Mouse (Mus musculus): Measurements from ENCODE around the gene Nfib. TPM values are rescaled to one million over a fixed set of nuclear protein-coding genes. Genes with fewer than 3 reads are reported as not detected.

Gene Nfib
- polyA plus RNA-seq, 1 experiment from 2014 or later: 13.5 TPM

DNA sequence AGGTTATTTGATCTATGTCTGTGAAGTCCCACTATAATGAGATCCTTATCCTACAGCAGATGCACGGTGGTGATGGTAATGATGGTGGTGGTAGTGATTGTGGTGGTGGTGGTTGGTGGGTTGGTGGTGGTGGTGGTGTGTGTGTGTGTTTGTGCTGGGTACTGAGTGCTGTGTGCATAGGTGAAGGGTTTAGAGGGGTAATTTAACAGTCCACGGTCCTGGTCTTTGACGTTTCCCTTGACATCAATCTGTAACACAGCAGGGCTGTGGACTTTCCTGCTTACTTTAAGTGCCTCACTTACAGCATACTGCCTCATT is 13.6 kb downstream of the Nfib start:
- no peak for TF ChIP-seq CTCF (IDR thresholded peaks at IDR 0.05; ENCODE audit: low read depth)
- 29% methylated on average over 3 of the region's 3 CpGs for WGBS

DNA sequence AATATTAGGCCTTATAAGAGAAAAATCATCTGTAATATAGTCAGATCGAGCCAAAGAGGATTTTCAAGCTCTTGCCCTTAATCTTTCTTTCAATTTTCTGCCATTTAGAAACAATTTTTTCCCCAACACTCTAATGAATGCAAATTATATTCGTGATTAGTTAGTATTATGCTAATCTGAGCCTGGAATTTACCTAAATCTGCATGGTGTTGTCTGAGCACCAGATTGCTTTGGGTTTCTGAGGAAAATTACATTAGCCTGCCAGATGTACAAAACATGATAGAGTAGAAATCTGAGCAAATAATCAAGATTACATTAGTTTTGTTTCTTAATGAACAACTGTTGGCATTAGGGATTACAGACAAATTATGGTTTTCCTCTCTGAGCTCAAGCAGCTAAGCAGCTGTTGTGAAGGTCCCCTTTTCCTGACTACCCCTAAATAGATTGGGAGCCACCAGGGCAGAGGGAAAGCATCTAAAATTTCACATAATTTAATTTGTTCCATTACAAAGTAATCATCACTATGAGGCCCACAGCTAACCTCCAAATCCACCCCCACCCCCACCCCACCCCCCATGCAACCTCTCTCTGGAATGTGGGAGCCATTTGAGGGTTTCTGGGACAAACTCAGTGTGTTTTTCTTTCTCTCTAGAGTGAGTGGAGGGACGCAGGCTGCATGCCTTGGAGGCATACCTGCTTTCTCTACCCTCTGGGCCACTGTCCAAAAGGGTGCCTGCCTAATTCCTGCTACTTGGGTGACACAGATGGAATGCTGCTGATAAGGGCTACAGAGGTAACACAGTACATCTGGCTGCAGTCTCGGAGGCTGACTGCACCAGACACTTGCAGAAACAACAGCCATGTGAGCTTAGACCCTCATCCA is 14.2 kb downstream of the Nfib start:
- no peaks in the 10 kb centered on the region for H3K9me3 ChIP-seq (ENCODE audit: control insufficient read depth)

More for the DNA sequence above, 13.6 kb downstream of the Nfib start:
- no peak for ATAC-seq
- H3K36me3 ChIP-seq (ENCODE audit: control insufficient read depth, insufficient read depth): no peaks in the 10 kb centered on the region
- H3K4me1 ChIP-seq (replicated peaks; ENCODE audit: control insufficient read depth, insufficient read depth, low read length): no peaks in the 10 kb centered on the region
- H3K27me3 ChIP-seq (replicated peaks; ENCODE audit: control insufficient read depth, insufficient read depth, low read length): no peaks in the 10 kb centered on the region
- no peak overlapping the region for H3K27ac ChIP-seq (ENCODE audit: low read depth, low read length)
- H3K4me3 ChIP-seq (ENCODE audit: low read depth, low read length): no peak overlapping the region
- H3K4me2 ChIP-seq (replicated peaks; ENCODE audit: low read depth): no peak overlapping the region
- no peak overlapping the region for H3K9ac ChIP-seq (ENCODE audit: low read depth, low read length)
- no peaks in the 10 kb centered on the region for H3K9me3 ChIP-seq (ENCODE audit: control insufficient read depth)

GRCm38 (mm10) chr4:82690267-82690666 is 15.3 kb downstream of the Nfib start:
- H3K4me3 ChIP-seq (ENCODE audit: low read depth, low read length): no peak overlapping the region
- TF ChIP-seq CTCF (IDR thresholded peaks at IDR 0.05; ENCODE audit: low read depth): no peak
- H3K9me3 ChIP-seq (ENCODE audit: control insufficient read depth): no peaks in the 10 kb centered on the region
- WGBS: 53% methylated on average over 7 of the region's 7 CpGs
- H3K27ac ChIP-seq (ENCODE audit: low read depth, low read length): no peak overlapping the region
- no peak overlapping the region for H3K9ac ChIP-seq (ENCODE audit: low read depth, low read length)
- no peak overlapping the region for H3K4me2 ChIP-seq (replicated peaks; ENCODE audit: low read depth)
- ATAC-seq: no peak
- H3K27me3 ChIP-seq (replicated peaks; ENCODE audit: control insufficient read depth, insufficient read depth, low read length): no peaks in the 10 kb centered on the region
- H3K4me1 ChIP-seq (replicated peaks; ENCODE audit: control insufficient read depth, insufficient read depth, low read length): no peaks in the 10 kb centered on the region
- H3K36me3 ChIP-seq (ENCODE audit: control insufficient read depth, insufficient read depth): no peaks in the 10 kb centered on the region

More for the DNA sequence above, 14.2 kb downstream of the Nfib start:
- Histone ChIP-seq H3K27ac (ENCODE audit: low read depth, low read length) (no peak overlapping the region), H3K4me1 (replicated peaks; ENCODE audit: control insufficient read depth, insufficient read depth, low read length) (no peaks in the 10 kb centered on the region), H3K36me3 (ENCODE audit: control insufficient read depth, insufficient read depth) (no peaks in the 10 kb centered on the region), H3K4me3 (ENCODE audit: low read depth, low read length) (no peak overlapping the region), H3K27me3 (replicated peaks; ENCODE audit: control insufficient read depth, insufficient read depth, low read length) (no peaks in the 10 kb centered on the region), H3K9ac (ENCODE audit: low read depth, low read length) (no peak overlapping the region), H3K4me2 (replicated peaks; ENCODE audit: low read depth) (no peak overlapping the region)
- ATAC-seq: no peak
- 54% methylated on average over 4 of the region's 4 CpGs for WGBS
- TF ChIP-seq CTCF (IDR thresholded peaks at IDR 0.05; ENCODE audit: low read depth): no peak

DNA sequence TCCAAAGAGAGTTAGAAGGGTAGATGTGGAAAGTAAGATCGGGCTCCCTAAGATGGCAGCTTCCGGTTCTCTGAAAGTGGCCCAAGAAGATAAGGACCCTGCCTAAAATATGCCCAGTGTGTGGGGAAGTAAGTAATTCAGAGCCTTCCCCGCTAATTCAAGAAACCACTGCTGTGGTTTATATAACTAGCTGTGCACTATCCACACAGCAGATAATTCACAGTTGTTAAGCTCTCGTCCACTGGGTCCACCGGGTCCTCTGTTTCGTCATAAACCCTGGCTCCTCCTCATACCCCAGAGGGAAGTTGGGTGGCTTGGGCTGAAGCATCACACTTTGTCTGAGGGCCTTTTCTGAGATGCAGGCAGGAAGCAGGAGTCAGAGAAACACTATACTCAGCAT is 19.5 kb downstream of the Nfib start:
- Histone ChIP-seq H3K9me3 (ENCODE audit: control insufficient read depth) (no peaks in the 10 kb centered on the region), H3K4me2 (replicated peaks; ENCODE audit: low read depth) (no peak overlapping the region), H3K9ac (ENCODE audit: low read depth, low read length) (no peak overlapping the region), H3K4me3 (ENCODE audit: low read depth, low read length) (no peak overlapping the region), H3K27ac (ENCODE audit: low read depth, low read length) (no peak overlapping the region), H3K36me3 (ENCODE audit: control insufficient read depth, insufficient read depth) (no peaks in the 10 kb centered on the region), H3K27me3 (replicated peaks; ENCODE audit: control insufficient read depth, insufficient read depth, low read length) (no peaks in the 10 kb centered on the region), H3K4me1 (replicated peaks; ENCODE audit: control insufficient read depth, insufficient read depth, low read length) (no peaks in the 10 kb centered on the region)
- no peak for ATAC-seq
- no peak for TF ChIP-seq CTCF (IDR thresholded peaks at IDR 0.05; ENCODE audit: low read depth)
- 87% methylated on average over 6 of the region's 6 CpGs for WGBS

GRCm38 (mm10) chr4:82684088-82684715 is 21.3 kb downstream of the Nfib start:
- no peak overlapping the region for H3K4me3 ChIP-seq (ENCODE audit: low read depth, low read length)
- H3K36me3 ChIP-seq (ENCODE audit: control insufficient read depth, insufficient read depth): no peaks in the 10 kb centered on the region
- H3K27ac ChIP-seq (ENCODE audit: low read depth, low read length): no peak overlapping the region
- H3K4me2 ChIP-seq (replicated peaks; ENCODE audit: low read depth): no peak overlapping the region
- no peaks in the 10 kb centered on the region for H3K4me1 ChIP-seq (replicated peaks; ENCODE audit: control insufficient read depth, insufficient read depth, low read length)
- 42% methylated on average over 12 of the region's 12 CpGs for WGBS
- TF ChIP-seq CTCF (IDR thresholded peaks at IDR 0.05; ENCODE audit: low read depth): no peak
- no peak overlapping the region for H3K9ac ChIP-seq (ENCODE audit: low read depth, low read length)
- ATAC-seq: no peak
- no peaks in the 10 kb centered on the region for H3K9me3 ChIP-seq (ENCODE audit: control insufficient read depth)
- no peaks in the 10 kb centered on the region for H3K27me3 ChIP-seq (replicated peaks; ENCODE audit: control insufficient read depth, insufficient read depth, low read length)

DNA sequence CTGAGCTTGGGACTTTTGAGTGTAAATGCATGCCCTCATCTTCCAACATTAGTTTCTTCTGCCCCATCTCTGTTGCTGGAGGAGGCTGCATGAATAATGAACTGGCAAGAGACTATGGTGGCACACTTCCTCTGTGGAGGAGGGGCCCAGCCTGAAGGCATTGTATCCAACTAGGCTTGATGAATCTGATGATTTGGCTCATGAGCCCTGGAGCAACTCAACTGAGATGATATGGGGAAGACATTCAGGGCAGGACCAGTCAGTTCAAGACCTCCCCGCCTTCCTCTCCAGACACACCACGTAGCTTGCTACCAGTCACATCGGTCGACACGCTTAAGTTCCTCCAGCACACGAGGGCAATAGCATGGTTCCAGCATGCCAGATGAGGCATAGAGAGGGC is 22.0 kb downstream of the Nfib start:
- Histone ChIP-seq H3K36me3 (ENCODE audit: control insufficient read depth, insufficient read depth) (no peaks in the 10 kb centered on the region), H3K4me2 (replicated peaks; ENCODE audit: low read depth) (no peak overlapping the region), H3K27ac (ENCODE audit: low read depth, low read length) (no peak overlapping the region), H3K27me3 (replicated peaks; ENCODE audit: control insufficient read depth, insufficient read depth, low read length) (no peaks in the 10 kb centered on the region), H3K9ac (ENCODE audit: low read depth, low read length) (no peak overlapping the region), H3K4me3 (ENCODE audit: low read depth, low read length) (no peak overlapping the region), H3K4me1 (replicated peaks; ENCODE audit: control insufficient read depth, insufficient read depth, low read length) (no peaks in the 10 kb centered on the region), H3K9me3 (ENCODE audit: control insufficient read depth) (no peaks in the 10 kb centered on the region)
- no peak for TF ChIP-seq CTCF (IDR thresholded peaks at IDR 0.05; ENCODE audit: low read depth)
- no peak for ATAC-seq
- 89% methylated on average over 6 of the region's 6 CpGs for WGBS

Measured in intestine, postnatal 0 days (tissue).